Mouse (Mus musculus) inflammation-experienced regulatory T-cells, adult 16 weeks (primary cell): ENCODE measurements around the gene Bhmt. TPM values are rescaled to one million over a fixed set of nuclear protein-coding genes. Genes with fewer than 3 reads are reported as not detected.

Experiments used
- polyA plus RNA-seq: library from polyadenylated mRNA; unstranded; fragments of 100-300 nt; shearing (Covaris generic); gene quantifications from one replicate; pipeline ENCODE4 v1.2.1, GENCODE M21; 2017

Bhmt gene
- polyA plus RNA-seq, result 0.09 TPM

GRCm38 (mm10) chr13:93637282-93638245, at the start of gene Bhmt:
Bhmt (minus strand) TSS chr13:93637961.

DNA sequence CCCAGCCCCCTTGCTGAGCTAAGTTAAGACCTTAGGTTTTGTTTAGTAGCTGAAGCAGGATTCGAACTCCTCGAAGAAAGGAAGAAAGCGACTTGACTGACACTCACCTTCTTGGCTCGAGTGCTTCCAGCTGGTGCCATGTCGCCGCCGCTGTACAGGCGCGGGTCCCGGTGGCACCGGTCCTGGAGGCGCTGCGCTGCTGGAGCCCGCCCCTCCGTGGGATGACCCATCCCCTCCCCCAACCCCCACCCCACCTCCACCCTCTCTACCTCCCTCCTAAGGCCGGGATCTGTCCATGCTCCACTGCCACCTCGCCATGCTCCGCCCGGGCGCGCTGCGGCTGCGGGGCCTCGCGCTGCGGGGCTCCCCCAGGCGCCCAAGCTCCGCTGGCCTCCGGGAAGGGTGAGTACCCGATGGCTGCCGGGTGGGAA, 36.4 kb upstream of the Bhmt start, which contains the start of the genes Bhmt2 and Dmgdh:
TSS of gene Bhmt2 (minus strand) at position 172 of the 431 bp plus-strand sequence.
TSS of gene Dmgdh (plus strand) at position 303 of the 431 bp plus-strand sequence.

Other genes with a start within 250 kb of the Bhmt start
- 1.5 TPM for gene Jmy, start 138.2 kb downstream of the Bhmt start, polyA plus RNA-seq
- gene Bhmt2, start 36.3 kb upstream of the Bhmt start, polyA plus RNA-seq, result not detected
- not detected for gene Dmgdh, start 36.5 kb upstream of the Bhmt start, polyA plus RNA-seq
- 19.7 TPM for gene Arsb, start 133.7 kb upstream of the Bhmt start, polyA plus RNA-seq